Mouse (Mus musculus): ENCODE measurements around the gene Gm11992. TPM values are rescaled to one million over a fixed set of nuclear protein-coding genes. Genes with fewer than 3 reads are reported as not detected.

Gene Gm11992
- 1 to 10 TPM; 1.4 to 1.8 TPM for total RNA-seq (2021)
- long read RNA-seq, partial matches to known transcripts: 1 of 3 reads
- long read RNA-seq, other reads (novel, unspliced or antisense): 0 of 3 reads

GRCm38 (mm10) chr11:9048011-9048702, at the start of gene Gm11992:
TSS of gene Gm11992 (plus strand) at chr11:9048594.
- peak; percentile 82 to 85 for DNase-seq (ENCODE audit: low spot score in 2 of 2)

GRCm38 (mm10) chr11:9008761-9009160, 39.6 kb upstream of the Gm11992 start:
- no peak for DNase-seq (ENCODE audit: low spot score in 2 of 2)

- peak; percentile 20 to 38 for DNase-seq (ENCODE audit: low spot score in 2 of 2)
Measured at GRCm38 (mm10) chr11:9010416-9010815, 38.0 kb upstream of the Gm11992 start.

GRCm38 (mm10) chr11:9010853-9011339, 37.5 kb upstream of the Gm11992 start, which contains the start of gene Hus1:
TSS of gene Hus1 (minus strand) at chr11:9011191.
- DNase-seq (ENCODE audit: low spot score in 2 of 2): peak; percentile 85 to 88

- DNase-seq (ENCODE audit: low spot score in 2 of 2): no peak
Measured at GRCm38 (mm10) chr11:9011348-9011747, 37.0 kb upstream of the Gm11992 start.

GRCm38 (mm10) chr11:9014740-9015139, 33.7 kb upstream of the Gm11992 start:
- no peak for DNase-seq (ENCODE audit: low spot score in 2 of 2)

GRCm38 (mm10) chr11:9018491-9019267, 29.7 kb upstream of the Gm11992 start:
- DNase-seq (ENCODE audit: low spot score in 2 of 2): no peak

- DNase-seq (ENCODE audit: low spot score in 2 of 2): no peak
Measured at GRCm38 (mm10) chr11:9020207-9020606, 28.2 kb upstream of the Gm11992 start.

GRCm38 (mm10) chr11:9024782-9025181, 23.6 kb upstream of the Gm11992 start:
- DNase-seq (ENCODE audit: low spot score in 2 of 2): no peak

- DNase-seq (ENCODE audit: low spot score in 2 of 2): no peak
Measured at GRCm38 (mm10) chr11:9025211-9025610, 23.2 kb upstream of the Gm11992 start.

GRCm38 (mm10) chr11:9031530-9031929, 16.9 kb upstream of the Gm11992 start:
- DNase-seq (ENCODE audit: low spot score in 2 of 2): no peak

GRCm38 (mm10) chr11:9046546-9046945, 1.8 kb upstream of the Gm11992 start:
- DNase-seq (ENCODE audit: low spot score in 2 of 2): no peak

GRCm38 (mm10) chr11:9047044-9047443, 1.4 kb upstream of the Gm11992 start:
- no peak for DNase-seq (ENCODE audit: low spot score in 2 of 2)

- no peak for DNase-seq (ENCODE audit: low spot score in 2 of 2)
Measured at GRCm38 (mm10) chr11:9048703-9049060, 288 bp downstream of the Gm11992 start, which contains the start of gene Sun3. TSS of gene Sun3 (minus strand) at chr11:9048991.

- no peak for DNase-seq (ENCODE audit: low spot score in 2 of 2)
Measured at GRCm38 (mm10) chr11:9050241-9050640, 1.8 kb downstream of the Gm11992 start.

- DNase-seq (ENCODE audit: low spot score in 2 of 2): no peak
Measured at GRCm38 (mm10) chr11:9051895-9052294, 3.5 kb downstream of the Gm11992 start.

GRCm38 (mm10) chr11:9056937-9057336, 8.5 kb downstream of the Gm11992 start:
- DNase-seq (ENCODE audit: low spot score in 2 of 2): no peak

GRCm38 (mm10) chr11:9057711-9058110, 9.3 kb downstream of the Gm11992 start:
- no peak for DNase-seq (ENCODE audit: low spot score in 2 of 2)

- DNase-seq (ENCODE audit: low spot score in 2 of 2): no peak
Measured at GRCm38 (mm10) chr11:9060029-9060428, 11.6 kb downstream of the Gm11992 start.

- no peak for DNase-seq (ENCODE audit: low spot score in 2 of 2)
Measured at GRCm38 (mm10) chr11:9060484-9060883, 12.1 kb downstream of the Gm11992 start.

GRCm38 (mm10) chr11:9076444-9076843, 28.1 kb downstream of the Gm11992 start:
- DNase-seq (ENCODE audit: low spot score in 2 of 2): no peak

- no peak for DNase-seq (ENCODE audit: low spot score in 2 of 2)
Measured at GRCm38 (mm10) chr11:9113189-9113588, 64.8 kb downstream of the Gm11992 start.

Measured in layer of hippocampus, postnatal 10 days (tissue).